Mouse (Mus musculus) erythroblast, adult 5-6 weeks (primary cell): ENCODE measurements around the gene Hist1h2bk. TPM values are rescaled to one million over a fixed set of nuclear protein-coding genes. Genes with fewer than 3 reads are reported as not detected.

Experiments used
- ATAC-seq: replicated peaks from 2 replicates; pipeline ENCODE4 v1.8.0; 2016; ENCODE audit warnings: moderate number of reproducible peaks, mild to moderate bottlenecking, moderate TSS enrichment, inconsistent platforms; ENCODE audit not compliant: poor library complexity, low FRiP score, severe bottlenecking
- total RNA-seq, 2 experiments: library from RNA; stranded (forward) in 1 of 2; stranded (reverse) in 1 of 2; fragments of 150-400 nt in 1 of 2; fragments of 200-764, 138-1000 nt in 1 of 2; gene quantifications; 2 replicates each; pipeline versions ENCODE4 v1.2.3 to v1.2.4; 2015 to 2017; ENCODE audit warnings: low replicate concordance in 2 of 2

Gene Hist1h2bk
- total RNA-seq, 2 experiments from 2014 or later, result 14.6 to 660 TPM

GRCm38 (mm10) chr13:22037415-22037814 is 1.7 kb downstream of the Hist1h2bk start:
- no peak for ATAC-seq

- ATAC-seq, result no peak
These were observed 3.7 kb downstream of the Hist1h2bk start for GRCm38 (mm10) chr13:22039364-22039763.

DNA sequence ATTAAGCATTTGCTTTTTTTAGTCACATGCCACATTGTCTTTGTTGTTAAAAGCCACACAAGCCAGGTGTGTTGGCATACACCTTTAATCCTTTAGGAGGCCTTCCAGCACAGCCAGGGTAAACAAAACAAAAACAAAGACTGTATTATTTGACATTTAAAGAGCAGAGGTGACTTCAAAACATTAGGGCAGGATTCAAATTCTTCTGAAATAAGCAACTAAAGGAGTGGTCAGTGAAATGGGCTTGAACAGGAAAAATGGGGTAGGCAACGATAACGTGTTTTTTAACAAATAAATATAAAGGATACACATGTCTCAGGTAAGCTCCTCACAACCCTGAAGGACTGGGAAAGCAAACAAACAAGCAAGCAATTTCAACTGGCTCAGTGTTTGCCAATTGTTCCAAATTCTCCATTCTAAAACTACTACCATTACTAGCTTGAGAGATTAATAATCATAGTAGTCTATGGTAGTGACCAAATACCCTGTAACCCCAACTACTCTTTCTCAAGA is 4.3 kb downstream of the Hist1h2bk start:
- ATAC-seq, result no peak

- ATAC-seq, result peak; percentile 14
These were observed 4.9 kb downstream of the Hist1h2bk start for GRCm38 (mm10) chr13:22040464-22041141.

GRCm38 (mm10) chr13:22041142-22041536 is 5.5 kb downstream of the Hist1h2bk start, which contains the start of gene Hist1h4i:
Gene Hist1h4i (minus strand): TSS chr13:22041362.
- ATAC-seq, result peak; percentile 53

DNA sequence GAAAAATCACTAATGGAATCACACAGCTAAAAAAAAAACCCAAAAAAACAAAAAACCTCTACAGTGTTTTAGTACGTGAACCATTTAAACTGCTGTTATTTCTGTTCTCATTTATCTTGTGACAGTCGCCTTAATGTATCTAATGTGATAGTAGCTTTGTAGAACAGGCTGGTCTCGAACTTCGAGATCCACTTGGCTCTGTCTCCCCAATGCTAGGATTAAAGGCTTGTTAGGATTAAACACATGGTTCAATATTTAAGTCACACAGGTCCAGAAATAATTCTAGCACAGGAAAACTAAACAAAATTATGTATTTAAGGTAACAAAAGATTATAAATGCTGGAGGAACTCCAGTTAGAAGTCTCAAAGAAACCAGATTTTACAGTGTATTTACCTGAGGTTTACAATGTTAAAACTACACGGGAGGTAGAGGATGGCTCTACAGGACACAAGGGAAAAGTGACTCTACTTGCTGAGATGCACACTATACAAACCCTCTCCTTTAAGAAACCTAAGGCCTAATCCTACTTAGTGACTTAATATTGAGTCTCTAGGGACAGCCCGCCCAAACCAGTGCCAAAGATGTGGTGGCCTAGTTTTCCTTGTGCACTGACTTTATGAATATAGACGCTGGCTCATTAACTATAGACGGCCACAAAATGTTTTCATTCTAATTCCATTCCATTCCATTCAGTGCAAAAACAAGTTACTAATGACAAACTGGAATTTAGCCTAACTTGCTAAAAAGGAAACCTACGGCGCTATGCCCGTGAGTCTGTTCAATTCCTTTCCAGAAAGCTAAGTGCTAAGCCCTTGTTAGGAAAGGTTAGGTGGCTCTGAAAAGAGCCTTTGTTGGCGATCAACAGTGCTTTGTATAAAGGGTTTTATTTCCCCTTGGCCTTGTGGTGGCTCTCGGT is 6.2 kb downstream of the Hist1h2bk start:
- no peak; the same call in 1 of the 2 replicates for ATAC-seq

DNA sequence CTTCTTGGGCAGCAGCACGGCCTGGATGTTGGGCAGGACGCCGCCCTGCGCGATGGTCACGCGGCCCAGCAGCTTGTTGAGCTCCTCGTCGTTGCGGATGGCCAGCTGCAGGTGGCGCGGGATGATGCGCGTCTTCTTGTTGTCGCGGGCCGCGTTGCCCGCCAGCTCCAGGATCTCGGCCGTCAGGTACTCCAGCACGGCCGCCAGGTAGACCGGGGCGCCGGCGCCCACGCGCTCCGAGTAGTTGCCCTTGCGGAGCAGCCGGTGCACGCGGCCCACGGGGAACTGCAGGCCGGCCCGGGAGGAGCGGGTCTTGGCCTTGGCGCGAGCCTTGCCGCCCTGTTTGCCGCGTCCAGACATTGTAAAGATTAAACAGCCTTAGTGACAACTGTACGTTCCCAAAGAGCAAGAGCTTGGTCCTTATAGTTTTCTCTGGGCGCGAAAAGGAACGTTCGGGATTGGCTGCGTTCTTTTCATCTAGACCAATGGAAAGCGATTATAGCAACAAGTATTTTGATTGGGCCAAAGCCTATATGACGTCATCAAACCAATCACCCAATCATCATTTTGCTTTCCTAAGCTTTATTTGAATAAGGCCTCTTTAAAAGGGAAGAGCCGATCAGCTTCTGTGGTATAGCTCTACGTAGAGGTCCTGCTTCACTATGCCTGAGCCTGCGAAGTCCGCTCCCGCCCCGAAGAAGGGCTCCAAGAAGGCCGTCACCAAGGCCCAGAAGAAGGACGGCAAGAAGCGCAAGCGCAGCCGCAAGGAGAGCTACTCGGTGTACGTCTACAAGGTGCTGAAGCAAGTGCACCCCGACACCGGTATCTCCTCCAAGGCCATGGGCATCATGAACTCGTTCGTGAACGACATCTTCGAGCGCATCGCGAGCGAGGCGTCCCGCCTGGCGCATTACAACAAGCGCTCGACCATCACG is 7.2 kb downstream of the Hist1h2bk start, which contains the start of the genes Hist1h2ag and Hist1h2bj:
Gene Hist1h2ag, minus strand, starts transcription at position 377 of the 935 bp plus-strand sequence.
Gene Hist1h2bj, plus strand, starts transcription at position 647 of the 935 bp plus-strand sequence.
- peak; percentile 77 for ATAC-seq

DNA sequence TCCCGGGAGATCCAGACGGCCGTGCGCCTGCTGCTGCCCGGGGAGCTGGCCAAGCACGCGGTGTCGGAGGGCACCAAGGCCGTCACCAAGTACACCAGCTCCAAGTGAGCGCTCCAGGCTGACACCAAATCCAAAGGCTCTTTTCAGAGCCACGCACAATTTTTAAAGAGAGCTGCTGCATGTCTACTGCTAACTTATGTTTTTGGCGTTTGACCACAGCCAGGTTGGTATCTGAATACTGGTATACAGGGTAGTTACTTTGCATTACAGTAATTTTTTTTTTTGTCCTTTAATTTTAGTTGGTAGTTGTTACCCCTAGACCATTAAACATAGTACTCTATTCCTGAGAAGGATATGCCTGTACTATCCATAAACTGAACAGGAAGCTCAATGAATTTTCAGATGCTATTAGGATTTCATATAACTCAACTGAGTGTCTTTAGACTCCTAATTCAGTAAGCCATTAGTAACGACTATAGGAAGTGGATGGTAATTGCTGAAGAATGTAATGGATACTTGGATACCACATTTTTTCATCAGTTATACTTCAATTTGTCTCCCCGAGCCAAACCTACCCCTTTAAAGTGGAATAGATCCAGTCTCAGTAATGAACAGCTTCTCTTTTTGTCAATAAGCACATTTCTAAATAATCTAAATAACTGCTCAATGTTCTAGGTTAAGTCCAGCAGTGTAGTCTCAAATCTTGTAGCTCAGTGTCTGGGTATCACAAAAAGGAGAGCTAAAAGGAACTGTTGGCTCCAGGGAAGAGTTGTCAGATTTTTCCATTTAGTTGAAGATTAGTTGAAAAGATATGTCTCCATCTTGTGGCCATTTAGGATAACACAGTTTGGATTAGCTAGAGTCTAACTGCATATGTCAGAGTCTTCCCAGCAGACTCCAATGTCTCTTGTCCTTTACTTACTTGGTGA is 8.1 kb downstream of the Hist1h2bk start:
- peak; percentile 45 for ATAC-seq

GRCm38 (mm10) chr13:22044432-22045155 is 8.9 kb downstream of the Hist1h2bk start:
- ATAC-seq, result no peak

DNA sequence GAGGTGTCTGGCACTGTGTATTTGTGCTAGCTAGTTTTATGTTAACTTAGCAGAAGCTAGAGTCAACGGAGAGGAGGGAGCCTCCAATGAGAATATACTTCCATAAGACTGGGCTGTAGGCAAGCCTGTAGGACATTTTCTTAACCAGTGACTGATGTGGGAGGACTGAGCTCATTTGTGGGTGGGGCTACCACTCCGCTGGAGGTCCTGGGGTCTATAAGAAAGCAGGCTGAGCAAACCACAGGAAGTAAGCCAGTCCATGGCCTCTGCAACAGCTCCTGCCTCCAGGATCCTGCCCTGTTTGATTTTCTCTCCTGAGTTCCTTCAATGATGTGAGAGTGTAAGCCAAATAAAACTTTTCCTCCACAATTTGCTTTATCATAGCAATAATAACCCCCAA is 9.6 kb downstream of the Hist1h2bk start:
- no peak for ATAC-seq

DNA sequence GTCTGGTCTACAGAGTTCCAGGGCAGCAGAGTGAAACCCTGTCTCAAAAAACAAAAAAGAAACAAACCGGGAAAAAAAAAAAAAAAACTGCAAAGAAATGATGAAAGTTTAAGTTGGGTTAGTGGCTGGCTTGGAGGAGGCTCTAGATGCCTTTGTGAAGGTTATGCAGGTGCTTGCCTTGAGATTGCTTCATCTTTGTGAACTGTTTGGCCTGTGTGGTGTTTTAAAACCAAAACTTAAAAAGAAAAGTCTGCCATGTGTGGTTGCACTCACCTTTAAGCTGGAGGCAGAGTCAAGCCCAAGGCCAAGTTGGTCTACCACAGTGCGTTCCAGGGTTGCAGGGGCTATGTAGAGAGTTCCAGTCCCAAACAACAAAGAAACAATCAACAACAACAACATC is 13.4 kb downstream of the Hist1h2bk start:
- ATAC-seq, result no peak

GRCm38 (mm10) chr13:22049737-22050440 is 14.2 kb downstream of the Hist1h2bk start:
- ATAC-seq, result no peak

- peak; percentile 97 for ATAC-seq
These were observed 15.2 kb downstream of the Hist1h2bk start for GRCm38 (mm10) chr13:22050591-22051522.

DNA sequence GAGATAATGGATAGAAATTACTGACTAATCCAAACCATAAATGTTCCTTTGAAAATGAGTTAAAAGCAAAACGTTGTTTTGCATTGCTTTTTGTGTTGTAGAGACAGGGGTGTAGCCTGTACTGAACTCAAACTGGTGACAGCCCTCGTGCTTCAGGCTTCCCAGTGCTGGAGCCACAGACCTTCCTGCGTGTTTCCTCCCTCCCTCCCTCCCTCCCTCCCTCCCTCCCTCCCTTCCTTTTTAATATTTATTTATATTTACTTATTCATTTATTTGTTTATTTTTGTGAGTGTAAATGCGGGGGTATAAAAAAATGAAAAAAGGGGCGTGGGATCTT is 15.8 kb downstream of the Hist1h2bk start:
- ATAC-seq, result no peak

DNA sequence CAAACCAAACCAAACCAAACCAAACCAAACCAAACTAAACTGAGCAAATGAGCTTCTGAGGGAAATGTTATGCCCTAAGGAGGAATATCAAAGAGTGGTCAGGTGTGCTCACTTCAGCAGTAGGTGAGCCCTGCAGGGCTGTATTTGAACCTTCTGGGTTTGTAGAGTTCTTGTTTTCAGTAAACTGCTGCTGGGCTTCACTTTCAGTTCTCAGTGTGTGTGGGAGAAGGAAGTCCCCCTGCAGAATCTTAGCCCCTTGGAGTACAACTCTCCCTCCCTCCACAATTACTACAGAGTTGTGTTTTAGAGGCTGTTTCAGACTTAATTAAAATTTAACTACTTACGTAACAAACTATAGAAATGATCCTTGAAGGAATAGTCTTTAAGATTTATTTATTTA is 18.1 kb downstream of the Hist1h2bk start:
- ATAC-seq, result no peak

DNA sequence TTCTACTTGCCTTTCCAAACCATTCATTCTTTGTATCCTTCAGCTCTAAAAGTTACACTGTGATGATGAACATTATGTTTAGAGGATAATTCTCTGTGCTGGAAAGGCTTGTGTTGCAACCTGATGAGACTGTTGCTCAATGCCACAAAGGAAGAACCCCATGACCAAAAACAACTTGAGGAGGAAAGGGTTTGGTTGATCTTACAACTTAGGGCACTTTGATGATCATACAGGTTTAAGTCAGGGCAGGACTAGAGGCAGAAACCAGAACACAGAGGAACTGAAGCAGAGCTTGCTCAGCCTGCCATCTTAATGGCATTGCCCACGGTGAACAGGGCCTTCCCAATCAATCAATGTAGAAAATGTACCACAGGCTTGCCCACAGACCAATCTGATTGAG is 25.8 kb downstream of the Hist1h2bk start:
- no peak for ATAC-seq
